Mouse (Mus musculus): ENCODE results near the gene Ephx4. TPM values are rescaled to one million over a fixed set of nuclear protein-coding genes. Genes with fewer than 3 reads are reported as not detected.

Gene Ephx4
- total RNA-seq, 2 experiments from 2014 or later = 0.29 to 0.31 TPM

Other genes with a start within 250 kb of the Ephx4 start
- gene Tgfbr3, start 113.1 kb upstream of the Ephx4 start, total RNA-seq (2021) = 10 to 100 TPM; 47.3 to 59.0 TPM
- gene Brdt, start 71.6 kb upstream of the Ephx4 start, total RNA-seq (2021) = under 1 TPM; 0.63 to 0.98 TPM
- gene Lpcat2b, start 28.8 kb downstream of the Ephx4 start, total RNA-seq (2021) = not detected
- gene Btbd8, start 35.3 kb downstream of the Ephx4 start, total RNA-seq (2021) = 1 to 10 TPM; 4.4 to 4.5 TPM
- gene Gm42669, start 104.9 kb downstream of the Ephx4 start, total RNA-seq (2021) = under 1 TPM; 0.07 to 0.12 TPM
- gene 1700028K03Rik, start 132.0 kb downstream of the Ephx4 start, total RNA-seq (2021) = not detected
- 1 to 10 TPM; 7.0 to 8.2 TPM for gene Rpap2, start 194.6 kb downstream of the Ephx4 start, total RNA-seq (2021)
- 1 to 10 TPM; 5.0 to 7.0 TPM for gene Glmn, start 195.2 kb downstream of the Ephx4 start, total RNA-seq (2021)